Mouse (Mus musculus) liver, postnatal 0 days (tissue): ENCODE results near the gene Gtf2h1. TPM values are rescaled to one million over a fixed set of nuclear protein-coding genes. Genes with fewer than 3 reads are reported as not detected.

Source experiments
- ATAC-seq: fragments of 200-750 bp; cut with Nextera tagmentation; 2 replicates; pipeline ENCODE4 v1.8.0; 2017; ENCODE audit warnings: mild to moderate bottlenecking, moderate library complexity
- DNase-seq: peaks from one replicate; pipeline ENCODE4 v3.0.0-alpha.2; 2016
- H3K27ac ChIP-seq: fragments of 300-500 bp; sonication (generic); 2 replicates; pipeline ENCODE4 v1.5.1; 2014; ENCODE audit warnings: antibody characterized with exemption, moderate library complexity, mild to moderate bottlenecking, low read depth
- H3K27me3 ChIP-seq: fragments of 300-500 bp; sonication (generic); 2 replicates; pipeline ENCODE4 v1.6.1; 2014; ENCODE audit warnings: low read length, control low read depth, mixed read lengths; ENCODE audit not compliant: insufficient read depth
- H3K36me3 ChIP-seq: fragments of 300-500 bp; sonication (generic); replicated peaks from 2 replicates; pipeline ENCODE4 v1.6.1; 2014; ENCODE audit warnings: mild to moderate bottlenecking, control low read depth, low read length, moderate library complexity, mixed read lengths; ENCODE audit not compliant: insufficient read depth
- H3K4me1 ChIP-seq: fragments of 300-500 bp; sonication (generic); 2 replicates; pipeline ENCODE4 v1.6.1; 2014; ENCODE audit warnings: antibody characterized with exemption, mild to moderate bottlenecking, control low read depth; ENCODE audit not compliant: insufficient read depth
- H3K4me2 ChIP-seq: fragments of 300-500 bp; sonication (generic); 2 replicates; pipeline ENCODE4 v1.6.1; 2014; ENCODE audit warnings: low read depth, mild to moderate bottlenecking, low read length, moderate library complexity, mixed read lengths
- H3K4me3 ChIP-seq: fragments of 300-500 bp; sonication (generic); 2 replicates; pipeline ENCODE4 v1.5.1; 2014; ENCODE audit warnings: low read depth, low read length
- H3K9ac ChIP-seq: fragments of 300-500 bp; sonication (generic); replicated peaks from 2 replicates; pipeline ENCODE4 v1.6.1; 2014; ENCODE audit warnings: mild to moderate bottlenecking, moderate library complexity
- H3K9me3 ChIP-seq: fragments of 300-500 bp; sonication (generic); 2 replicates; pipeline ENCODE4 v1.6.1; 2016; ENCODE audit warnings: mild to moderate bottlenecking, control low read depth, low read length, mixed read lengths
- CTCF ChIP-seq: sonication (generic); IDR thresholded peaks from 2 replicates; pipeline ENCODE4 v1.5.1; 2016; ENCODE audit warnings: antibody characterized with exemption, low read depth
- EP300 ChIP-seq: IDR thresholded peaks from 2 replicates; pipeline ENCODE4 v1.6.1; 2016; ENCODE audit warnings: antibody characterized with exemption, low read depth, mild to moderate bottlenecking
- WGBS: fragments of 180-500 bp; shearing (Covaris S2); extraction: QIAGEN DNeasy Blood & Tissue Kit; methylation state at CpG from one replicate; pipeline ENCODE4 v1.1.7; 2014; ENCODE audit not compliant: insufficient replicate concordance; 5-methylcytosine and 5-hydroxymethylcytosine counted together
- polyA plus RNA-seq: library from polyadenylated mRNA; unstranded; fragments of >200 nt; fragmentation: Nextera tagmentation; extraction: Ambion mirVana; gene quantifications from 2 replicates; pipeline ENCODE4 v1.2.1, GENCODE M21; 2015

Gtf2h1 gene
- polyA plus RNA-seq, 1 experiment from 2014 or later = 18.8 TPM

DNA sequence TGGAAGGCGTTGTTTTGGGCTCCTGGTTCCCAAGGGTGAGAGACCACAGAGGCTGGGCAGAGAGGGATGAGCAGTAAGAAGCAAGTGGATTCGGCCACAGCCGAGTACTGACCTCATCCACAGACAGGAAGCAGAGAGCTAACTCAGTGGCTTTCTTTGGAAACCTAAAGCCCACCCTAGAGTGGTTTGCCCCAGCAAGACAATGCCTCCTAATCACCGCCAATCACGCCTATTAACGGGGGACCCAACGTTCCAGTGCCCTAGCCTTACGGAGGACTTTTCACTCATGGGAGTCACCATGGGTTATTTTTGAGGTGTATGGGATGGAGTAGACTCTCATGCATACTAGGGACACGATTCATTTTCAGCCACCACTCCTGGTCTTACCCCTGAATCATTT is 57.5 kb downstream of the Gtf2h1 start:
- DNase-seq = no peak
- 88% methylated on average over 9 of the region's 9 CpGs for WGBS
- Histone ChIP-seq H3K9me3 (no peaks in the 10 kb centered on the region), H3K27ac (0 out of 2 replicates have a peak overlapping the region, but pooled peaks have one; percentile 22), H3K36me3 (peaks cover 72% of the 10 kb centered on the region), H3K4me2 (no peak overlapping the region), H3K27me3 (no peaks in the 10 kb centered on the region), H3K9ac (no peak overlapping the region), H3K4me3 (no peak overlapping the region), H3K4me1 (no peaks in the 10 kb centered on the region)
- ATAC-seq = no peak
- TF ChIP-seq CTCF = no peak
- no peak for TF ChIP-seq EP300

GRCm38 (mm10) chr7:46855866-46856560 is 60.1 kb downstream of the Gtf2h1 start:
- no peak for TF ChIP-seq CTCF
- no peak for TF ChIP-seq EP300
- no peak overlapping the region for H3K4me2 ChIP-seq
- no peaks in the 10 kb centered on the region for H3K27me3 ChIP-seq
- H3K27ac ChIP-seq = no peak overlapping the region
- H3K36me3 ChIP-seq = peaks cover 47% of the 10 kb centered on the region
- WGBS = 64% methylated on average over 7 of the region's 7 CpGs
- no peak for DNase-seq
- peak; percentile 28 for ATAC-seq
- no peaks in the 10 kb centered on the region for H3K9me3 ChIP-seq
- no peak overlapping the region for H3K9ac ChIP-seq
- H3K4me3 ChIP-seq = no peak overlapping the region
- no peaks in the 10 kb centered on the region for H3K4me1 ChIP-seq

- no peaks in the 10 kb centered on the region for H3K27me3 ChIP-seq
- no peaks in the 10 kb centered on the region for H3K4me1 ChIP-seq
- H3K4me3 ChIP-seq = no peak overlapping the region
- no peak for TF ChIP-seq CTCF
- TF ChIP-seq EP300 = no peak
- 71% methylated on average over 9 of the region's 9 CpGs for WGBS
- peaks cover 33% of the 10 kb centered on the region for H3K36me3 ChIP-seq
- H3K27ac ChIP-seq = no peak overlapping the region
- H3K9ac ChIP-seq = no peak overlapping the region
- no peaks in the 10 kb centered on the region for H3K9me3 ChIP-seq
- no peak overlapping the region for H3K4me2 ChIP-seq
- ATAC-seq = no peak
- no peak for DNase-seq
Observed at GRCm38 (mm10) chr7:46857436-46857835, 61.5 kb downstream of the Gtf2h1 start.

DNA sequence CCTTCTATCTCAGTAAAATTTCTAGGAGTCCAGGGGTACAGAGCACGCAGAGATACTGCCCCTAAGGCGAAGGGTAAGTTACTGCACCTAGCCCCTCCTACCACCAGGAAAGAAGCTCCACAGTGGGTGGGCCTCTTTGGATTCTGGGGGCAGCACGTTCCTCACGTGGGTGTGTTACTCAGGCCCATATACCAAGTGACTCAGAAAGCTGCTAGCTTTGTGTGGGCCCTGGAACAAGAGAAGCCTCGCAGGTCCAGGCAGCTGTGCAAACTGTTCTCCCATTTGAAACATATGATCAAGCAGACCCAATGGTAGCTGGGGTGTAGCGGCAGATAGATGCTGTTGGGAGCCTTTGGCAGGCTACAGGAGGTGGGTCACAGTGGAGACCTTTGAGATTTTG is 63.1 kb downstream of the Gtf2h1 start:
- H3K4me1 ChIP-seq = no peaks in the 10 kb centered on the region
- 64% methylated on average over 6 of the region's 6 CpGs for WGBS
- TF ChIP-seq EP300 = no peak
- no peak for TF ChIP-seq CTCF

GRCm38 (mm10) chr7:46860996-46861395 is 65.1 kb downstream of the Gtf2h1 start, which contains the start of gene Ldhc:
Ldhc (plus strand) TSS chr7:46861203.
- H3K9ac ChIP-seq = no peak within 1 kb of the TSS
- H3K9me3 ChIP-seq = no peaks in the 10 kb centered on the region
- no peak within 1 kb of the TSS for H3K27ac ChIP-seq
- ATAC-seq (no peak), DNase-seq (no peak)
- H3K27me3 ChIP-seq = no peaks in the 10 kb centered on the region
- WGBS = 55% methylated on average over 10 of the region's 10 CpGs
- H3K4me3 ChIP-seq = no peak within 1 kb of the TSS
- H3K4me1 ChIP-seq = no peaks in the 10 kb centered on the region
- peaks cover 3% of the 10 kb centered on the region for H3K36me3 ChIP-seq
- no peak for TF ChIP-seq CTCF
- TF ChIP-seq EP300 = no peak
- no peak within 1 kb of the TSS for H3K4me2 ChIP-seq

More for the DNA sequence above, 63.1 kb downstream of the Gtf2h1 start:
- H3K4me3 ChIP-seq = no peak overlapping the region
- H3K4me2 ChIP-seq = no peak overlapping the region
- DNase-seq = no peak
- peaks cover 18% of the 10 kb centered on the region for H3K36me3 ChIP-seq
- no peaks in the 10 kb centered on the region for H3K27me3 ChIP-seq
- no peak overlapping the region for H3K9ac ChIP-seq
- H3K27ac ChIP-seq = no peak overlapping the region
- no peaks in the 10 kb centered on the region for H3K9me3 ChIP-seq
- ATAC-seq = no peak

- Histone ChIP-seq H3K4me3 (no peak overlapping the region), H3K9ac (no peak overlapping the region), H3K4me2 (no peak overlapping the region), H3K36me3 (no peaks in the 10 kb centered on the region), H3K27ac (no peak overlapping the region), H3K4me1 (no peaks in the 10 kb centered on the region), H3K27me3 (no peaks in the 10 kb centered on the region), H3K9me3 (no peaks in the 10 kb centered on the region)
- ATAC-seq (no peak), DNase-seq (no peak)
- WGBS = 38% methylated on average over 4 of the region's 4 CpGs
- TF ChIP-seq CTCF = no peak
- no peak for TF ChIP-seq EP300
Observed at GRCm38 (mm10) chr7:46871988-46872387, 76.1 kb downstream of the Gtf2h1 start.

Other genes starting within 250 kb of the Gtf2h1 start
- gene Sergef, start 156.3 kb upstream of the Gtf2h1 start, polyA plus RNA-seq = 3.8 and 4.3 TPM in 2 replicates
- not detected in 2 replicates for gene Tph1, start 123.6 kb upstream of the Gtf2h1 start, polyA plus RNA-seq
- gene Saal1, start 85.4 kb upstream of the Gtf2h1 start, polyA plus RNA-seq = 6.5 and 6.9 TPM in 2 replicates
- gene Saa3, start 80.4 kb upstream of the Gtf2h1 start, polyA plus RNA-seq = 5.4 and 11.9 TPM in 2 replicates
- 2.3 and 2.4 TPM in 2 replicates for gene Saa4, start 63.5 kb upstream of the Gtf2h1 start, polyA plus RNA-seq
- 0.38 and 0.63 TPM in 2 replicates for gene Saa1, start 53.1 kb upstream of the Gtf2h1 start, polyA plus RNA-seq
- gene Saa2, start 44.3 kb upstream of the Gtf2h1 start, polyA plus RNA-seq = 0.19 and 0.25 TPM in 2 replicates
- 3.3 and 3.6 TPM in 2 replicates for gene Hps5, start within 50 bp of the Gtf2h1 start, polyA plus RNA-seq
- 1,729 and 1,988 TPM in 2 replicates for gene Ldha, start 45.4 kb downstream of the Gtf2h1 start, polyA plus RNA-seq
- 0.07 and 0.23 TPM in 2 replicates for gene Ldhc, start 65.1 kb downstream of the Gtf2h1 start, polyA plus RNA-seq
- 59.1 and 61.2 TPM in 2 replicates for gene Tsg101, start 123.9 kb downstream of the Gtf2h1 start, polyA plus RNA-seq
- 2.6 and 3.2 TPM in 2 replicates for gene Uevld, start 162.4 kb downstream of the Gtf2h1 start, polyA plus RNA-seq
- not detected in 2 replicates for gene Gm9999, start 187.5 kb downstream of the Gtf2h1 start, polyA plus RNA-seq
- 6.0 and 6.4 TPM in 2 replicates for gene Spty2d1, start 212.3 kb downstream of the Gtf2h1 start, polyA plus RNA-seq